Mouse (Mus musculus) neutrophil, adult 5-6 weeks (primary cell): Measurements from ENCODE around the gene 6030452D12Rik. TPM values are rescaled to one million over a fixed set of nuclear protein-coding genes. Genes with fewer than 3 reads are reported as not detected.

Source experiments
- ATAC-seq: fragments of 151-379, 151-347 bp; 2 replicates; pipeline ENCODE4 v1.8.0; 2017; ENCODE audit warnings: mild to moderate bottlenecking, moderate TSS enrichment; ENCODE audit not compliant: insufficient number of reproducible peaks, poor library complexity, low FRiP score, severe bottlenecking; ENCODE audit errors: extremely low read depth
- total RNA-seq: library from RNA; stranded (forward); fragments of 200-1000 nt; gene quantifications from 2 replicates; pipeline ENCODE4 v1.2.3, GENCODE M21; 2017

Gene 6030452D12Rik
- total RNA-seq, 1 experiment from 2014 or later, result not detected

- ATAC-seq, result no peak
These were observed 48.1 kb downstream of the 6030452D12Rik start for GRCm38 (mm10) chr8:106548366-106548936.

- ATAC-seq, result no peak
These were observed 50.6 kb downstream of the 6030452D12Rik start for GRCm38 (mm10) chr8:106550906-106551305.

- no peak for ATAC-seq
These were observed 53.7 kb downstream of the 6030452D12Rik start for GRCm38 (mm10) chr8:106554011-106554410.

GRCm38 (mm10) chr8:106556068-106556645 lies 55.8 kb downstream of the 6030452D12Rik start:
- no peak for ATAC-seq

Other genes starting within 250 kb of the 6030452D12Rik start
- 1.3 and 1.4 TPM in 2 replicates for gene Smpd3, start 162.5 kb upstream of the 6030452D12Rik start, total RNA-seq
- 13.1 and 14.3 TPM in 2 replicates for gene Zfp90, start 85.2 kb upstream of the 6030452D12Rik start, total RNA-seq
- gene Cdh3, start 10.4 kb downstream of the 6030452D12Rik start, total RNA-seq, result not detected in 2 replicates
- 2.4 and 4.5 TPM in 2 replicates for gene Gm10073, start 72.9 kb downstream of the 6030452D12Rik start, total RNA-seq
- gene Cdh1, start 102.8 kb downstream of the 6030452D12Rik start, total RNA-seq, result 0.98 and 1.5 TPM in 2 replicates
- gene Tango6, start 182.5 kb downstream of the 6030452D12Rik start, total RNA-seq, result 11.9 and 12.9 TPM in 2 replicates